Mouse (Mus musculus) liver, embryonic 11.5 days (tissue): ENCODE measurements at regions not wholly inside any gene's neighbourhood (a gene's known extent, or its start where the extent isn't known, plus 50 kb on each side); places are given as distances from the start of the nearest gene placed in this dataset.
A peak's percentile ranks its signal among the peaks of the same experiment; 100 is the strongest.
"Not testable (repeated sequence)": the region's sequence is repeated elsewhere in the genome, so short reads cannot be mapped to it uniquely, and the experiment has no call there.

Source experiments
- ATAC-seq: fragments of 200-750 bp; cut with Nextera tagmentation; replicated peaks from 2 replicates; pipeline ENCODE4 v1.8.0; 2017; ENCODE audit warnings: moderate number of reproducible peaks, mild to moderate bottlenecking, moderate TSS enrichment, moderate library complexity; ENCODE audit not compliant: low FRiP score
- DNase-seq: peaks from one replicate; pipeline ENCODE4 v3.0.0-alpha.2; 2017; ENCODE audit warnings: low spot score
- H3K27ac ChIP-seq: fragments of 300-500 bp; sonication (generic); 2 replicates; pipeline ENCODE4 v1.5.1; 2014; ENCODE audit warnings: mild to moderate bottlenecking, low read depth, low read length, control low read depth
- H3K27me3 ChIP-seq: fragments of 300-500 bp; sonication (generic); replicated peaks from 2 replicates; pipeline ENCODE4 v1.6.1; 2014; ENCODE audit warnings: low read length, mixed read lengths; ENCODE audit not compliant: control insufficient read depth, insufficient read depth
- H3K36me3 ChIP-seq: fragments of 300-500 bp; sonication (generic); 2 replicates; pipeline ENCODE4 v1.6.1; 2014; ENCODE audit warnings: mild to moderate bottlenecking, low read length, moderate library complexity, mixed read lengths; ENCODE audit not compliant: control insufficient read depth, insufficient read depth
- H3K4me1 ChIP-seq: fragments of 300-500 bp; sonication (generic); replicated peaks from 2 replicates; pipeline ENCODE4 v1.6.1; 2014; ENCODE audit warnings: low read length, mixed read lengths; ENCODE audit not compliant: control insufficient read depth, insufficient read depth
- H3K4me2 ChIP-seq: fragments of 300-500 bp; sonication (generic); 2 replicates; pipeline ENCODE4 v1.6.1; 2014; ENCODE audit warnings: mild to moderate bottlenecking, control low read depth, moderate library complexity
- H3K4me3 ChIP-seq: fragments of 300-500 bp; sonication (generic); 2 replicates; pipeline ENCODE4 v1.5.1; 2014; ENCODE audit warnings: low read depth, low read length, control low read depth
- H3K9ac ChIP-seq: fragments of 300-500 bp; sonication (generic); 2 replicates; pipeline ENCODE4 v1.6.1; 2014; ENCODE audit warnings: low read depth, low read length, control low read depth
- H3K9me3 ChIP-seq: fragments of 300-500 bp; sonication (generic); 2 replicates; pipeline ENCODE4 v1.6.1; 2016; ENCODE audit warnings: low read length, inconsistent platforms, mixed read lengths; ENCODE audit not compliant: control insufficient read depth
- WGBS: fragments of 180-500 bp; shearing (Covaris S2); extraction: QIAGEN DNeasy Blood & Tissue Kit; methylation state at CpG from one replicate; pipeline ENCODE4 v1.1.7; 2014; 5-methylcytosine and 5-hydroxymethylcytosine counted together

DNA sequence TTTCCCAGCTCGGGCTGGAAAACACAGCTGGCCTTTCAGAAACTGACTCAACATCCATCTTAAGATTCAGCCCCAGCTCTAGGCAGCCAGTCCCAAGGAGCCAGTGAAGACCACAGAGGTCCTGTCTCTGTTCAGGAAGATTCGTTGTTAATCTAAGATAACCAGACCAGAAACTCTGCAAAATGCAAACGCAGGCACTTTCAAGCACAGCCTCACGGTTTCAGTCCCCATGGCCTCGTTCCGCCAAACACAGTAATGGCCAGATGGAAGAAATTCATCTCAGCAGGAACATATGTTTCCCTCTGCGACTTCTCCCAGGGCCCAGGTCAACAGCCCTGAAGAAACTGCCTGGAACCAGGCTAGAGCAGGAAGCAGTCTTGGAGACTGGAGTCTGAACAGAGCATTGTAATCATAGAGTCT lies 121.7 kb upstream of the Haao start:
- ATAC-seq, result peak; percentile 27; the same call in 1 of the 2 replicates
- no peaks in the 10 kb centered on the region for H3K27me3 ChIP-seq
- H3K4me1 ChIP-seq, result peaks cover 18% of the 10 kb centered on the region
- no peaks in the 10 kb centered on the region for H3K9me3 ChIP-seq
- no peak for DNase-seq
- no peak overlapping the region for H3K4me2 ChIP-seq
- no peak overlapping the region for H3K9ac ChIP-seq
- no peaks in the 10 kb centered on the region for H3K36me3 ChIP-seq
- H3K27ac ChIP-seq, result 0 out of 2 replicates have a peak overlapping the region, but pooled peaks have one; percentile 22
- H3K4me3 ChIP-seq, result no peak overlapping the region
- WGBS, result 39% methylated on average over 7 of the region's 7 CpGs

DNA sequence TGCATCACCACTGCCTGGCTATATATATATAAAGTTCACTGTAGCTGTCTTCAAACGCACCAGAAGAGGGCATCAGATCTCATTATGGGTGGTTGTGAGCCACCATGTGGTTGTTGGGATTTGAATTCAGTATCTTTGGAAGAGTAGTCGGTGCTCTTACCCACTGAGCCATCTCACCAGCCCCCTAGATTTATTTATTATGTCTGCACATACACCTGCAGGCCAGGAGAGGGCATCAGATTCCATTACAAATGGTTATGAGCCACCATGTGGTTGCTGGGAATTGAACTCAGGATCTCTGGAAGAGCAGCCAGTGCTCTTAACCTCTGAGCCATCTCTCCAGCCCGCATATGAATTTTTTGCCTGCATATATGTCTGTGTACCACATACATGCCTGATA lies 120.4 kb upstream of the Haao start:
- ATAC-seq, H3K27me3 ChIP-seq, DNase-seq, H3K9me3 ChIP-seq, H3K9ac ChIP-seq, H3K4me3 ChIP-seq, H3K4me2 ChIP-seq, H3K27ac ChIP-seq, H3K36me3 ChIP-seq: not testable (repeated sequence)
- 87% methylated on average over 3 of the region's 3 CpGs for WGBS
- peaks cover 18% of the 10 kb centered on the region for H3K4me1 ChIP-seq

DNA sequence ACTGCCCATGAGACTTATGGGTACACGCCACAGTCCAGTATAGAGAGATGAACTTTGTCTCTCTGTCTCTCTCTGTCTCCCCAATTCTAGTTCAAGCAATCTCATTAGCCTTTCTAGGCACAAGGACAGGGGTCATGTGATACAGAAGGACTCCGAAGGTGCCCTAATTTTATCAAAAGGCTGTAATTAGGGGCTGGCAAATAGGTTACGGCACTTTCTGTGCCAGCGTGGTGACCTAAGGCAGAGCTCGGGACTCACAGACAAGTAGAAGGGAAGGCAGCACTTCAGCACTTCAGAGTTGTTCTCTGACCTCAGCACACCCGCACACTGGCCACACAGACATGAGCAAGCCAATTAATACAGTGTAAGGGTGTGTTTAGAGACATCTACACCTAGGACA lies 119.2 kb upstream of the Haao start:
- H3K4me1 ChIP-seq, result peaks cover 28% of the 10 kb centered on the region
- H3K9ac ChIP-seq, result no peak overlapping the region
- no peak overlapping the region for H3K4me2 ChIP-seq
- no peaks in the 10 kb centered on the region for H3K27me3 ChIP-seq
- no peak overlapping the region for H3K4me3 ChIP-seq
- WGBS, result 88% methylated on average over 6 of the region's 6 CpGs
- DNase-seq, result no peak
- no peaks in the 10 kb centered on the region for H3K36me3 ChIP-seq
- H3K27ac ChIP-seq, result no peak overlapping the region
- no peaks in the 10 kb centered on the region for H3K9me3 ChIP-seq
- ATAC-seq, result no peak

DNA sequence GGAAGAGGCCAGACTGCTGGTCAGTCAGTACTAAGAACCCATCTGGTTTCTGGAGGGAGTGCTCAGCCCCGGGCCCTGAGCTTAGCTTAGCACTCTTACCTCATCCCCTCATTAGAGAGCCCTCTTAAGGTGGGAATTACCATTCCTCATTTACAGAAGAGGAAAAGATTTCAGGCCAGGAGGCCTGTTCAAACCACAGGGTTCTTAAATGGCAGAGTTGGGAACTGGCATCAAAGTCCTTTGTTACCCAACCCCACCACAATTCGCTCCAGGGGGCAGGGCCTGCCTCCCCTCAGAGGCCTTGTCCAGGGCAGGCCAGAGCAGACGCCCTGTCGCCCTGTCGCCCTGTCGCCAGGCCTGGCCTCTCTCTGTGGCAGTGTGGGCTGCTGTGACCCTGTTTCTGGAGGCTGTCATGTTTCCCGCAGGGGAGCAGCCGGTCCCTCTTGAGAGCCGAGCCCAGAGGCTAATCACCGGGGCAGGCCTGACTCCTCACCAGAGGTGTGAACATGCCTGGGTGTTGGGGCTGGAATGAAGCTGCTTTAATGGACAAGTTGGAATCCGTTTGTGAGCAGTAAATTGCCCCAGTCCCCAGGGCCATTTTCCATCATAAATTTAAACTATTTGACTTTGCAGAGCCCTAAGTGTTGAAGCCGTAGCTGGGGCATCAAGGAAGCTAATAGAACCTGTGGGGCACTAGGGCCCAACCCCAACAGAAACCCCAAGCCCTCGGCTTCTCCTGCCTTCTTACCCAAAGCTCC lies 116.9 kb upstream of the Haao start:
- peaks cover 50% of the 10 kb centered on the region for H3K4me1 ChIP-seq
- WGBS, result 61% methylated on average over 13 of the region's 13 CpGs

GRCm38 (mm10) chr17:83963561-83963960 lies 115.8 kb upstream of the Haao start:
- WGBS, result 77% methylated on average over 7 of the region's 8 CpGs

More for the DNA sequence above, 116.9 kb upstream of the Haao start:
- Histone ChIP-seq H3K4me3 (no peak overlapping the region), H3K4me2 (no peak overlapping the region), H3K36me3 (no peaks in the 10 kb centered on the region), H3K9ac (no peak overlapping the region), H3K9me3 (no peaks in the 10 kb centered on the region), H3K27ac (no peak overlapping the region), H3K27me3 (no peaks in the 10 kb centered on the region)
- DNase-seq (no peak), ATAC-seq (no peak)

DNA sequence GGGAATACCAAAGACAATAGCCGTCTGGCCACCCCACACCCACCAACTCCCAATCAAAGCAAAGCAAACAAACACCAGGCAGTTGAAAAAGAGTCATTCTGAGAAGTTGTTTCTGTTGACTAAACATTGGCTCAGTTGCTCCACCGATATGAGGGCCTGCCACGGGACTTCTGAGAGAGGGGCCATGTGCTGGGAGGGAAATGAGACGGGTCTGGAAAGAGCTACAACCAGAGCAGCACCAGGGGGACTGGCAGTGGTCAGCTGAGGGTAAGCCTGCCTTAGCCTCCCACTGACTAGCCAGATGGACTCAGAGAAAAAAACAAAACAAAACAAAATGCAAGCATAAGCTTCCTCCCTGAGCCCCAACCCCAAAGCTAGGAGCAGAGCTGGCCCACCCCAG lies 115.1 kb upstream of the Haao start:
- 19% methylated on average over 4 of the region's 4 CpGs for WGBS
- Histone ChIP-seq H3K27me3 (no peaks in the 10 kb centered on the region), H3K36me3 (no peaks in the 10 kb centered on the region), H3K9ac (0 out of 2 replicates have a peak overlapping the region, but pooled peaks have one; percentile 18), H3K27ac (peak overlapping the region; percentile 71; the same call in 1 of the 2 replicates), H3K4me2 (no peak overlapping the region), H3K4me1 (peaks cover 58% of the 10 kb centered on the region), H3K9me3 (no peaks in the 10 kb centered on the region), H3K4me3 (no peak overlapping the region)
- DNase-seq, result no peak
- ATAC-seq, result no peak

More at GRCm38 (mm10) chr17:83963561-83963960, 115.8 kb upstream of the Haao start:
- DNase-seq (no peak), ATAC-seq (no peak)
- H3K4me1 ChIP-seq, result peaks cover 53% of the 10 kb centered on the region
- no peak overlapping the region for H3K4me3 ChIP-seq
- no peak overlapping the region for H3K9ac ChIP-seq
- no peak overlapping the region for H3K27ac ChIP-seq
- H3K36me3 ChIP-seq, result no peaks in the 10 kb centered on the region
- no peaks in the 10 kb centered on the region for H3K27me3 ChIP-seq
- H3K9me3 ChIP-seq, result no peaks in the 10 kb centered on the region
- H3K4me2 ChIP-seq, result no peak overlapping the region

GRCm38 (mm10) chr17:83962126-83962525 lies 114.4 kb upstream of the Haao start:
- Histone ChIP-seq H3K4me2 (0 out of 2 replicates have a peak overlapping the region, but pooled peaks have one; percentile 2), H3K36me3 (no peaks in the 10 kb centered on the region), H3K4me1 (peaks cover 62% of the 10 kb centered on the region), H3K9ac (no peak overlapping the region; the same call in 1 of the 2 replicates), H3K4me3 (no peak overlapping the region), H3K9me3 (no peaks in the 10 kb centered on the region), H3K27ac (peak overlapping the region; percentile 71), H3K27me3 (no peaks in the 10 kb centered on the region)
- DNase-seq (no peak), ATAC-seq (peak; percentile 74)
- 52% methylated on average over 6 of the region's 6 CpGs for WGBS

DNA sequence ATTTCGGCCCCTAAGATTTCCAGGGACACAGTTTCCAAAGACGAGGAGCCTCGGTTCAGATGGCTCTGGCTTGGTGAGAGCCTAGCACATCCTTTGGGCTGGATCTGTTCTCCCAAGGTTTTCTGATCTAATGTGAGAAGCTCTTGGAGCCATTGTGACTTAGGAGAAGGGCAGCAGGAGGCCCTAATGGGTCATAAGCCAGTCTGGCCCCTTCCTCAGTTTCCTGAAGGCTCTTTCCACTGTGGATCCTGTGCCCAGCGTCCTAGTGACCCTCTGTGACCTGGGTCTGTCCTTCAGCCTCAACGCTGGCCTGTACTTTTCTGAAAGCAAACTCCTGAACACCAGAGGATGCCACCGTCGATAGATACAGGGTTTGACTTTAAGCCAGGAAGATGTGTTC lies 113.1 kb upstream of the Haao start:
- no peak overlapping the region for H3K4me3 ChIP-seq
- H3K9ac ChIP-seq, result no peak overlapping the region
- H3K27ac ChIP-seq, result no peak overlapping the region
- ATAC-seq (no peak), DNase-seq (no peak)
- H3K36me3 ChIP-seq, result no peaks in the 10 kb centered on the region
- no peak overlapping the region for H3K4me2 ChIP-seq
- peaks cover 69% of the 10 kb centered on the region for H3K4me1 ChIP-seq
- H3K27me3 ChIP-seq, result no peaks in the 10 kb centered on the region
- 67% methylated on average over 7 of the region's 7 CpGs for WGBS
- no peaks in the 10 kb centered on the region for H3K9me3 ChIP-seq

DNA sequence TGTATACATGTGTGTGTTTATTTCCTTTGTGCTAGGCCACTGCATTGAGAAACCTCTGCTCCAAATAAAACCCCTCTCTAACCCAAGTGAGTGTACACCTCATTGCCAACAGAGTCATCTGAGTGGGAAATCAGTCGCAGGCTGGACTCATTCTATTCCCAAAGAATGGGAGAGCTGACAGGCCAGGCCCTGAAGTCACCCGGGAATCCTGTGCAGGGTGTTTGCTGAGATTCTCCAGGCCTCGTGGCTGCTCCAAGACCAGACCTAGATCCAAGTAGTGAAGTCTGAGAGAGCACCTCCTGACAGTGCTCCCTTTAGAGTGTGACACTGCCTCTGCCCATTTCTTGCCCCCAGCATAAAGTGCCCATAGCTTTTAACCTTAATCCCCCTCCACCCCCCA lies 112.4 kb upstream of the Haao start:
- Histone ChIP-seq H3K27ac (peak overlapping the region; percentile 85; the same call in 1 of the 2 replicates), H3K4me2 (no peak overlapping the region), H3K9me3 (no peaks in the 10 kb centered on the region), H3K36me3 (no peaks in the 10 kb centered on the region), H3K27me3 (no peaks in the 10 kb centered on the region), H3K4me3 (no peak overlapping the region), H3K4me1 (peaks cover 75% of the 10 kb centered on the region), H3K9ac (no peak overlapping the region; the same call in 1 of the 2 replicates)
- ATAC-seq (no peak), DNase-seq (no peak)
- 46% methylated on average over 3 of the region's 3 CpGs for WGBS
